Mouse (Mus musculus) left cerebral cortex, postnatal 36 days (tissue): ENCODE results near the gene Gm6309. TPM values are rescaled to one million over a fixed set of nuclear protein-coding genes. Genes with fewer than 3 reads are reported as not detected.

Source experiments
- total RNA-seq, 2 experiments: library from RNA; stranded (reverse); gene quantifications; 2 replicates each; pipeline ENCODE4 v1.2.3; 2021

Gene Gm6309
- total RNA-seq, 2 experiments from 2014 or later: not detected

Other genes with a start within 250 kb of the Gm6309 start
- gene Cyp3a25, start 161.1 kb downstream of the Gm6309 start, total RNA-seq: not detected
- gene Cyp3a59, start 91.5 kb downstream of the Gm6309 start, total RNA-seq: not detected
- not detected for gene Gm5565, start 10.2 kb downstream of the Gm6309 start, total RNA-seq
- gene 1700001J03Rik, start 14.6 kb upstream of the Gm6309 start, total RNA-seq: 1 to 10 TPM in 1 of 2 experiments, under 1 TPM in 1; 0.67 to 1.6 TPM
- 10 to 100 TPM; 67.1 to 75.2 TPM for gene Rnf6, start 50.8 kb upstream of the Gm6309 start, total RNA-seq
- 10 to 100 TPM; 37.5 to 43.2 TPM for gene Cdk8, start 60.5 kb upstream of the Gm6309 start, total RNA-seq
- gene Wasf3, start 214.3 kb upstream of the Gm6309 start, total RNA-seq: 10 to 100 TPM; 90.6 to 96.2 TPM